Mouse (Mus musculus) kidney, postnatal 4 days (tissue): Measurements from ENCODE around the gene Itsn1.
A peak's percentile ranks its signal among the peaks of the same experiment; 100 is the strongest.

Experiments used
- DNase-seq, 2 experiments: peaks; one replicate each; pipeline ENCODE4 v3.0.0; 2021; ENCODE audit warnings: mixed read lengths in 2 of 2

Gene Itsn1

GRCm38 (mm10) chr16:91918461-91918860 is 189.4 kb downstream of the Itsn1 start:
- no peak for DNase-seq

GRCm38 (mm10) chr16:91919056-91919455 is 190.0 kb downstream of the Itsn1 start:
- peak in 1 of 2 experiments; percentile 31 for DNase-seq

DNA sequence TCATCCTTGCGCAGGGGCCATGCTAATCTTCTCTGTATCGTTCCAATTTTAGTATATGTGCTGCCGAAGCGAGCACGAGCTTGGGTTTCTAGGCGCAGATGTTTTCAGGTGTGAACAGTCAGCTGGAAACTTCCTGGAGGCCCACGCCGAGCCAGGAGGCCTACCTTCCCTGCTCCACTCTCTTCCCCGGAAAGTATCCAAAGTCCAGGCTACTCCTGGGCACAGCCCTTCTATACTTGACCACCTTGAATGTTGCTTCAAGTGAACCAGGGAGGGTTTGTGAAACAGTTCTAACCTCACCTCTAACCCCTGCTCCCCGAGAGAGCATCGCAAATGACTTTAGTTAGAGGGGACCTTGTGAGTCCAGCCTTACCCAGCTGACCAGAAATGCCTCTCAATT is 192.3 kb downstream of the Itsn1 start:
- peak in 1 of 2 experiments; percentile 17 for DNase-seq

- no peak for DNase-seq
These were observed 193.9 kb downstream of the Itsn1 start for GRCm38 (mm10) chr16:91922939-91923338.

DNA sequence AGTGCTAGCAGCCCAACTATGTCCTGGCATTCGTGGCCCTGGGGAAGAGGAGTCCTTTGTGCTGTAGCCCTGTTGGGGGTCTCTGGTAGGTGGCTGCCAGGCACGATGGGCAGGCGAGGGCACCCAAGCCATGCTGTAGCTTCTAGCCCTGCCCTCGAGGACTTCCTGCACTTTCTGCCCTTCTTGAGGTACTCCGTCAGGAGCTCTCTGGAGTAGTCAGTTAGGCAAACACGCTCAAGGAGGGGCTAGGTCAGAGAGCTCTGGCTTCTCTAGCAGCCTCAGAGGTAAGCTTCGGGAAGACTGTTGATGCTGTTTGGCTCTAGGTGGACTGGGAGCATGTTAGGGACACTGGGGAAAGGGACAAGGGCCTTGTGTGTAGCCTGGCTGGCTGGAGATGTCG is 195.3 kb downstream of the Itsn1 start:
- DNase-seq: no peak

GRCm38 (mm10) chr16:91927911-91928630 is 199.0 kb downstream of the Itsn1 start:
- DNase-seq: no peak

DNA sequence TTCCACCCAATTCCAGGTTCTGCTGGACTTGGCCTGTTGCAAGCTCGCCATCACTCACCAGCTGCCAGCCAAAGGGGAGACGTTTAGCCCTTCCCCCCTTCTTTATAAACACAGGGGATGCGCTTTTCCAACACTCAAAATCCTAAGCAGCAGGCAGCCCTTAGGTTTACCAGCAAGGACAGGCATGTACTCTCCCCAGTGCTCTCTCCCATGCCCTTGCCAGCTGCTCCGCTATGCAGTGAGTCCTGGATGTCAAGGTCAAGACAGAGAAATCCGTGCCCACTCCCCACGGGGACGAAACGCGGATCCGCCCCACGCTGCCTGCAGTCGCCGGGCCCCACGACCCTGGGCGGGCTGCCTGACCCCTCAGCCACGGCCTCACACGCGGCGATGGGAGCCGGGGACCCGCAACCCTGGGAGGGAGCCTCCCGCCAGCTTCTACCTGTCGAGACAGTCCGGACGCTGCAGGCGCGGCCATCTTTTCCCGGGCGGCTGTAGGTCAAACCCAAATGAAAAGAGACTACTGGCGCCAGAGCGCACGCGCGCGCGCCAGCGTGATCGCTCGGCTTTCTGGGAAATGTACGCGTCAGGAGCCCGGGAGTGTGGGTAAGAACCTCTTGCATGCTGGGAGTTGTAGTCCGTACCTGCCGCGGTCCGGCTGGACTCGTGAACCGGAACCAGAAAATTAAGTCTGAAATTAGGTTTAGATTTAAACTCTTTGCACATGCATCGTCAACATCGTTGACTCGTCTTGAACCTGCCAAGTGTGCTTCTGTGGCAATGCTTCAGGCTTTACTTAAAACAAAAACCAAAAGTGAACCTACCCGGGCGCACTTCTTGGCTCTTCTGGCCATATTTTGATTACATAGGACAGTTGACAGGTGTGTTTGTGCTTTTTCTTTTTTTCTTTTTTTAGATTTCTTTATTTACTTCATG is 202.3 kb downstream of the Itsn1 start:
- peak; percentile 91 to 95 for DNase-seq

GRCm38 (mm10) chr16:91932082-91932690 is 203.1 kb downstream of the Itsn1 start:
- DNase-seq: no peak

DNA sequence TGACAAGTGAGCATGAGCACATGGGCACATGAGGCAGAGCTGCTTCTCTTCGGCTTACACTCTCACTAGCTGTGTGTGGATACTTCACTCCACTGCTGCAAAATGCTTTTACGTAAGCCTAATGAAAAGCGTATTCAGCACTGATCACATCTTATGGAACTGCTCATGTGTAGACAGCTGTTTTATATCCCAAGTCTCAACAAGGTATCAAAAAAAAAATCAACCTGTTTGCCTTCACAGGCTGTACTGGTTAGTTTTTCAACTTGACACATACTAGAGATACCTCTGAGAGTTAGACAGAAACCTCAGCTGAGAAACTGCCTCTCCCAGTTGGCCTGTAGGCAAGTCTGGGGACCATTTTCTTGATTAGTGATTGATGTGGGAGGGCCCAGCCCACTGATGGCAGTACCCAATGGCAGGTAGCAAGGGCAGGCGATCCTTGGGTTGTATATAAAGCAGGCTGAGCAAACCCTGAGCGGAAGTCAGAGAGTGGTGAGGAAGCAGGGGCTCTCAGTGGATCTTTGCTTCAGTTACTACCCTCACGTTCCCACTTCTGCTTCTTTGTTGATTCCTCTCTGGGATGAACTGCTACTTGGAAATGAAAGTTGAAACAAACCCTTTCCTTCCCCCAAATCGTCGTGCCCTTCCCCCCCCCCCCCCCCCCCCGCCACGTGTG is 203.9 kb downstream of the Itsn1 start:
- DNase-seq: no peak

- peak; percentile 81 to 86 for DNase-seq
These were observed 206.0 kb downstream of the Itsn1 start for GRCm38 (mm10) chr16:91935108-91935507.

DNA sequence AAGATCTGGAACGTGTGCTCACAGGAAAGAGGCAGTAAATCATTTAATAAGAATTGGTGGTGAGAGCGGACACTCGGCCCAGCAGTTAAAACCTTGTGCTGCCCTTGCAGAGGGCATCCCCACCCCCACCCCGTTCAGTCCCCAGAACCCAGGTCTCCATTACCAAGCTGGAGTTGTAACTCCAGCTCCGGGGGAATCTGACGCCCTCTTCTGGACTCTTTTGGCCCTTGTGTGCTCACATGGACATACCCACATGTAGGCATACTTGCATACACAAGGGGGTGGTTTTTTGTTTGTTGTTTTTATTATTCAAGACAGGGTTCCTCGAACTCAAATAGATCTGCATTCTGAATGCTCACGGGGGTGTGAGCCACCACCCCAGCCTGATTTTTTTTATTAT is 206.6 kb downstream of the Itsn1 start:
- no peak for DNase-seq

- peak; percentile 95 to 97 for DNase-seq
These were observed 207.4 kb downstream of the Itsn1 start for GRCm38 (mm10) chr16:91936340-91937030.

GRCm38 (mm10) chr16:91937281-91937680 is 208.2 kb downstream of the Itsn1 start:
- no peak for DNase-seq

- no peak for DNase-seq
These were observed 209.1 kb downstream of the Itsn1 start for GRCm38 (mm10) chr16:91938141-91938540.

DNA sequence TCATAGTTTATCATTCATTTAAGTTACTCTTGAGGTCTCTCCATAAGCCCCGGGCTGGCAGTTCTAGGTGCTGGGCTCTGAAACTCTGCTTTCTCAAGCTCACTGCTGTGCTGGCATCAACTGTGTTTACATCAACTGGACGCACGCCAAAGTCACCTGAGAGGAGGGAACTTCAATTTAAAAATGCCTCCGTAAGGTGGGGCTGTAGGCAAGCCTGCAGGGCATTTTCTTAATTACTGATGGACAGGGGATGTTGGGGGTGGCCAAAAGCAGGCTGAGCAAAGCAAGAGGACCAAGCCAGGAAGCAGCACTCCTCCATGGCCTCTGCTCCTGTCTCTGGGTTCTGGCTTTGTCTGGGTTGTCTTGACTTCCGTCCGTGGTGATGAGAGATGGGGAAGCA is 211.6 kb downstream of the Itsn1 start:
- DNase-seq: peak; percentile 46 to 71

DNA sequence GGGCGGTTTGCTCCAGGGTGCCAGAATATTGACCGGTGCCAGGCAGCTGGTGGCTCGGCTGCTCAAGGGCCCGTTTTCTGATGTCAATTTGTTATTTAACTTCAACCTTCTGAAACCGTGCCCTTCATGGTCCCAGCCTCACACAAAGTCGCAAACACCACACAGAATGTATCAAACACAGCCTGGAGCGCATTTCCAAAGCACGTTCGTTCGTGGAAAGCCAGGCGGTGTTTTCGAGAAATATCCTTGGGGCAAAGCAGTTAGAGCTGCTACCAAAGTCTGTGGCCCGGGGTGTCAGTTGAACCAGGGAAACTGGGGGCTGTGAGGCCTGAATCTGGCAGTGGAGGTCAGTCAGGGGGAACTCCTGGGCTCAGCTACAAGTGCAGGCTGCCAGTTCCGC is 213.1 kb downstream of the Itsn1 start:
- peak in 1 of 2 experiments; percentile 36 for DNase-seq

- DNase-seq: no peak
These were observed 217.2 kb downstream of the Itsn1 start for GRCm38 (mm10) chr16:91946261-91946660.

GRCm38 (mm10) chr16:91947093-91947492 is 218.0 kb downstream of the Itsn1 start:
- no peak for DNase-seq

GRCm38 (mm10) chr16:91953967-91954366 is 224.9 kb downstream of the Itsn1 start:
- no peak for DNase-seq

DNA sequence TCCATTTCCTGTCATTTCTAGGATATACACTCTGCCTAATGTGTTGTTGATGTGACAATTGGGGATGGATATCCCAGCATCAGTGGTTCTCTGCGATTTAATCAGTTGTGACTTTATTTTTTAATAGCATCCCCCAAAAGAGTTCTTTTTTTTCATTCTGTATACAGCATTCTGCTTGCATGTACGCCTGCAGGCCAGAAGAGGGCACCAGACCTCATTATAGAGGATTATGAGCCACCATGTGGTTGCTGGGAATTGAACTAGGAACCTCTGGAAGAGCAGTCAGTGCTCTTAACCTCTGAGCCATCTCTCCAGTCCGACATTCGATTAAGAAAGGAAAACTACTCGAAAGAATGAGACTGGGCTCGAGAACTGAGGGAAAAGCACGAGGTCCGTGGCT is 225.7 kb downstream of the Itsn1 start:
- DNase-seq: no peak

DNA sequence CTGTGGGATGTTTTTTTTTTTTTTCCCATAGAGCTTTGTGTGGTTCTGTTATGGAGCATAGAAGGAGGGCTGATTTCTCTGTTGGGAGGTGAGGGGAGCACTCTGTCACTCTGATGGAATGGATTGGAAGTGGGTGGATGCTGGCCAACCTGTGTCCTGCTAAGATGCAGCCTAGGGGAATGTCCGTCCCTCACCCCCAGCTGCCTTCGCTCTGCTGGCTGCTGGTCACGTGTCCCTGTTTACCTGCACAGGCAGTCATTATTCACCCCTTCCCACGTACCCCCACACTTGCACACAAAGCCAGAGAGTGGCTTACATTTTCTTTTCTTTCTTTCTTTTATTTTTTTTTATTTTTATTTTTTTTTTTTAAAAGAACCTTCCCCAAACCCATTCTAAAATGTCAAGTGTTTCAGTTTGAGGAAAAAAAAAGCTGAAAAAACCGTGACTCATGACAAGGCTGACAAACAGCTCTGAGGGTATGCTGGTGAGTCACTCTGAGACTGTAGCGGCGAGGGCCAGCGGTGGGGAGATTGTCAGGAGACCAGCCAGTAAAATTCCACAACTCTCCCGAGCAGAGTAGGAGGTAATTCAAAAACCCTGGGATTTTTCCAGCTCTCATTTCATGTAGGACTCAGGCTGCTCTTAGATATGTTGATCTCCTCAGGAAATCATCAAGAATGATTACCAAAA is 233.3 kb downstream of the Itsn1 start:
- DNase-seq: peak; percentile 53 to 75
